Mouse (Mus musculus) intestine, postnatal 0 days (tissue): ENCODE data around the gene Tmem209. TPM values are rescaled to one million over a fixed set of nuclear protein-coding genes. Genes with fewer than 3 reads are reported as not detected.

ENCODE experiments used
- ATAC-seq: fragments of 200-750 bp; cut with Nextera tagmentation; 2 replicates; pipeline ENCODE4 v1.8.0; 2017; ENCODE audit warnings: mild to moderate bottlenecking, moderate TSS enrichment, moderate library complexity
- H3K27ac ChIP-seq: fragments of 300-500 bp; sonication (generic); 2 replicates; pipeline ENCODE4 v1.5.1; 2014; ENCODE audit warnings: mild to moderate bottlenecking, low read depth, low read length, moderate library complexity
- H3K27me3 ChIP-seq: fragments of 300-500 bp; sonication (generic); replicated peaks from 2 replicates; pipeline ENCODE4 v1.6.1; 2014; ENCODE audit warnings: low read length, mixed read lengths; ENCODE audit not compliant: control insufficient read depth, insufficient read depth
- H3K36me3 ChIP-seq: fragments of 300-500 bp; sonication (generic); 2 replicates; pipeline ENCODE4 v1.6.1; 2014; ENCODE audit warnings: mild to moderate bottlenecking, moderate library complexity; ENCODE audit not compliant: control insufficient read depth, insufficient read depth
- H3K4me1 ChIP-seq: fragments of 300-500 bp; sonication (generic); replicated peaks from 2 replicates; pipeline ENCODE4 v1.6.1; 2014; ENCODE audit warnings: antibody characterized with exemption, low read length, mixed read lengths; ENCODE audit not compliant: control insufficient read depth, insufficient read depth
- H3K4me2 ChIP-seq: fragments of 300-500 bp; sonication (generic); replicated peaks from 2 replicates; pipeline ENCODE4 v1.6.1; 2014; ENCODE audit warnings: low read depth, mild to moderate bottlenecking, moderate library complexity
- H3K4me3 ChIP-seq: fragments of 300-500 bp; sonication (generic); 2 replicates; pipeline ENCODE4 v1.5.1; 2014; ENCODE audit warnings: low read depth, low read length
- H3K9ac ChIP-seq: fragments of 300-500 bp; sonication (generic); 2 replicates; pipeline ENCODE4 v1.6.1; 2014; ENCODE audit warnings: mild to moderate bottlenecking, low read depth, low read length
- H3K9me3 ChIP-seq: fragments of 300-500 bp; sonication (generic); 2 replicates; pipeline ENCODE4 v1.6.1; 2016; ENCODE audit warnings: mixed run types; ENCODE audit not compliant: control insufficient read depth
- CTCF ChIP-seq: sonication (generic); IDR thresholded peaks from 2 replicates; pipeline ENCODE4 v1.5.1; 2016; ENCODE audit warnings: low read depth, mild to moderate bottlenecking, control low read depth, antibody characterized with exemption, moderate library complexity
- WGBS: fragments of 180-500 bp; shearing (Covaris S2); extraction: QIAGEN DNeasy Blood & Tissue Kit; methylation state at CpG from one replicate; pipeline ENCODE4 v1.1.7; 2014; 5-methylcytosine and 5-hydroxymethylcytosine counted together
- polyA plus RNA-seq: library from polyadenylated mRNA; unstranded; fragments of >200 nt; fragmentation: Nextera tagmentation; extraction: Ambion mirVana; gene quantifications from 2 replicates; pipeline ENCODE4 v1.2.1, GENCODE M21; 2015

Gene Tmem209
- polyA plus RNA-seq, 1 experiment from 2014 or later = 10.2 TPM

DNA sequence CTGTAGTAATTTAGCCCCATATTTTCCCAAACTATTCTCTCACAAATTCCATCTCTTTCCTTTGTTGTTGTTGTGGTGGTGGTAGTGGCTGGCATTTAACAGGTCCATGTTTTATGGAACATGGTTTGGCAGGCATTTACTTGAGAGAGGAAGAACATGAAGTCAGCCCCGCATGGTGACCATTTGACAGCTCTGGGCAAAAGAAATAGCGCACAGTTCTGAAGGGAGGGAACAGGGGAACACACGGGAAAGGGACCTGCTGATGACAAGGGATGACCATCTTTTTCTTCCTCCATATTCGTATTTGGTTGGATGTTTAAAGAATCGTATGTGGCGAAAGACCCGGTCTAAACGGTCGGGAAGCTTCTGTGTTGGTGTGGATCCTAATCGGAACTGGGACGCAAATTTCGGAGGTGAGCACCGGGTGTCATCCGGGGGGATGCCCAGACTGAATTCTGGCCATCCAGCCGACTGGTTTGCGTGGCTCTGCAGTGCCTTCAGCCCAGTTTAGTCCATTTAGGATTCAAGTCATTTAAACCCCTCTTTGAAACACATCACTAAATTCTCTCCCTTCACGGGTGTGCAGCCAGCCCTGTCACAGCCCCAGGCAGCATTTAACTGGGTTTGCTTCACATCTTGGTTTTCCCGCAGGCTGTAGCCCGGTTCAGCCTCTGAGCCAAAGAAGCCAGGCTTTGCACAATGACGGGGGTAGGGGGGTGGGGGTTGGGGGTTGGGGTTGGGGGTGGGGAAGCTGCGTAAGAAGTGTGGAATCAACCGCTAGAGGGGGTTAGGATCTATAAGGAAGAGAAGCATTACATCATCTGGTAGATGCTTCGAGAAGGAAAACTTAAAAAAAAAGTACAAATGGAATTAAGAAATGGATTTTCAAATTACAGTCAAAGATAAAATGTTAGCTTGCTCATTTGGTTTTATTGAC, 42.3 kb upstream of the Tmem209 start:
- no peak for ATAC-seq
- no peak overlapping the region for H3K27ac ChIP-seq

DNA sequence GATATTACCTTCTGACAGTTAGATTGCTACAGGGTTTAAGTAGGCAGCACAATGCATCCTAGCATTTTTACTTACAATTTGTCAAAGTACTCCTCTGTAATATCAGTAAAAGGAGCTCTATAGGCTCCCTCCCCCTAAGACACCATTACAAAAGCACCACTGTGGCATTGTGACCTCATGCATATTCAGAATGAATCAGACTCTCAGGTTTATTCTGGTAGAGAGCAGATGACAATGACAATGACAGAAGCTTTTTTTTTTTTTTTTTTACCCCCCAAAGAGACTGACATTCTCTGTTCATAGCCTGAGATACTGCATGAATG, 41.6 kb upstream of the Tmem209 start:
- no peak overlapping the region for H3K4me2 ChIP-seq
- H3K9ac ChIP-seq = no peak overlapping the region
- no peaks in the 10 kb centered on the region for H3K9me3 ChIP-seq
- no peak overlapping the region for H3K4me3 ChIP-seq
- TF ChIP-seq CTCF = no peak
- H3K27ac ChIP-seq = no peak overlapping the region
- H3K4me1 ChIP-seq = 0 out of 2 replicates have a peak, but pooled peaks cover 3% of the 10 kb centered on the region
- H3K36me3 ChIP-seq = no peaks in the 10 kb centered on the region
- no peaks in the 10 kb centered on the region for H3K27me3 ChIP-seq
- no peak for ATAC-seq

More for the DNA sequence above, 42.3 kb upstream of the Tmem209 start:
- 0 out of 2 replicates have a peak, but pooled peaks cover 3% of the 10 kb centered on the region for H3K4me1 ChIP-seq
- no peaks in the 10 kb centered on the region for H3K36me3 ChIP-seq
- H3K27me3 ChIP-seq = no peaks in the 10 kb centered on the region
- no peak overlapping the region for H3K4me3 ChIP-seq
- H3K4me2 ChIP-seq = 0 out of 2 replicates have a peak overlapping the region, but pooled peaks have one; percentile 9
- H3K9ac ChIP-seq = no peak overlapping the region
- TF ChIP-seq CTCF = peak; percentile 46
- no peaks in the 10 kb centered on the region for H3K9me3 ChIP-seq
- WGBS = 38% methylated on average over 23 of the region's 23 CpGs

DNA sequence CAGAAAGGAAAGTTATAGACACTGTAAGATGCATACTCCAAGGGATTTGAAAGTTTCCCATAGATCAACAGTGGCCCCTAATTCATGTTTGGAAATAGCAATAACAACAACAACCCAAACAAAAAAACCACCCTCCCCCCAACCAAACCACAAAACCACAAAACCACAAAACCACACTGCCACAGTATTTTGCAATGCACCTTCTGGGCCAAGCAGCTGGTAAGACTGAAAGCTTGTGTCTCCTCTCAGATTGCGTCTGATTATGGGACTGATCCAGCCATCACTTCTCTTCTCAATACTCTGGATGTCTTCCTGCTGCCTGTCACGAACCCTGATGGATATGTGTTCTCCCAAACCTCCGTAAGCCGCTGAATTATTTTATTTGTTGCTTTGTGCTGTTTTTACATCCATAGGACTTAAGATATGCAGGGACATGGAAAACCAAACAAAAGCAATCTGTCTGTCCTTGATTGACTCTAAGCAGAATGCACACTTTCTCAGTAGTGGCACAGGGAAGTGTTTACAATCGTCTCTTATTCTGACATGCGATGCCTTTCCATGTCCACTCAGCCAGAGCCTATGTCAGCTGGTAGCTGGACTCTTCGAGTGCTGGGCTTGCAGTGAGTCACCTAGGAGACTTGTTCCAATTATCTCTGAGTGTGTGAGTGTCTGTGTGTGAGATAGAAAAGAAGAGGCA, 41.1 kb upstream of the Tmem209 start:
- Histone ChIP-seq H3K27me3 (no peaks in the 10 kb centered on the region), H3K36me3 (no peaks in the 10 kb centered on the region), H3K4me2 (no peak overlapping the region), H3K27ac (no peak overlapping the region), H3K9ac (no peak overlapping the region), H3K4me1 (0 out of 2 replicates have a peak, but pooled peaks cover 3% of the 10 kb centered on the region), H3K9me3 (no peaks in the 10 kb centered on the region), H3K4me3 (no peak overlapping the region)
- TF ChIP-seq CTCF = no peak
- WGBS = 86% methylated on average over 7 of the region's 7 CpGs
- no peak for ATAC-seq

GRCm38 (mm10) chr6:30549231-30549761, 39.7 kb upstream of the Tmem209 start:
- Histone ChIP-seq H3K36me3 (no peaks in the 10 kb centered on the region), H3K4me1 (0 out of 2 replicates have a peak, but pooled peaks cover 3% of the 10 kb centered on the region), H3K27ac (no peak overlapping the region), H3K4me2 (no peak overlapping the region), H3K9me3 (no peaks in the 10 kb centered on the region), H3K27me3 (no peaks in the 10 kb centered on the region), H3K4me3 (no peak overlapping the region), H3K9ac (no peak overlapping the region)
- WGBS = 40% methylated on average over 15 of the region's 15 CpGs
- no peak for ATAC-seq
- TF ChIP-seq CTCF = no peak

- 0 out of 2 replicates have a peak, but pooled peaks cover 3% of the 10 kb centered on the region for H3K4me1 ChIP-seq
- no peak for TF ChIP-seq CTCF
- H3K27ac ChIP-seq = no peak overlapping the region
- ATAC-seq = no peak
- H3K9ac ChIP-seq = no peak overlapping the region
- H3K4me3 ChIP-seq = no peak overlapping the region; the same call in 1 of the 2 replicates
- no peaks in the 10 kb centered on the region for H3K36me3 ChIP-seq
- no peaks in the 10 kb centered on the region for H3K9me3 ChIP-seq
- H3K4me2 ChIP-seq = peak overlapping the region; percentile 62
- H3K27me3 ChIP-seq = no peaks in the 10 kb centered on the region
- 65% methylated on average over 9 of the region's 9 CpGs for WGBS
Observed at GRCm38 (mm10) chr6:30547656-30548306, 38.2 kb upstream of the Tmem209 start.

DNA sequence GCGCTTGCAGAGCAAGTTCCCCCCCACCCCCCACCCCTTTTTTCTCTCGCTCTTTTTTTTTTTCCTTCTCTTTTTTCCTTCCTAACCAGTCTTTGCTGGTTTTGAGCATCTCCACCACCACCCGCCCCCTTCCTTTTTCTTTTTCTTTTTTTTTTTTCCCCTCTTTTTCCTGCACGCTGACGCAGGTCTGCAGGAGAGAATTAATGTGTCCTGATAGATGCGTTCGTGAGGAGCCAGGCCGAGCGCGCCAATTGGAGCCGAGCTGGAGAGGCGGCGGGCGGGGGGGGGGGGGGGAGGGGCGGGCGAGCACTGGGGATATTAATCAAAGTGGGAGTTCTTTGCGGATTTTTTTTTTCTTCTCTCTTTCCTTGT, 37.7 kb upstream of the Tmem209 start:
- Histone ChIP-seq H3K4me2 (peak overlapping the region; percentile 62), H3K9me3 (no peaks in the 10 kb centered on the region), H3K27ac (no peak overlapping the region), H3K4me3 (peak overlapping the region; percentile 28), H3K4me1 (0 out of 2 replicates have a peak, but pooled peaks cover 3% of the 10 kb centered on the region), H3K9ac (no peak overlapping the region), H3K36me3 (no peaks in the 10 kb centered on the region), H3K27me3 (no peaks in the 10 kb centered on the region)
- WGBS = 1% methylated on average over 17 of the region's 17 CpGs
- no peak for ATAC-seq
- no peak for TF ChIP-seq CTCF
